Mouse (Mus musculus): ENCODE results near the gene Arhgef12.
A peak's percentile ranks its signal among the peaks of the same experiment; 100 is the strongest.
"Not testable (repeated sequence)": the region's sequence is repeated elsewhere in the genome, so short reads cannot be mapped to it uniquely, and the experiment has no call there.

Gene Arhgef12

DNA sequence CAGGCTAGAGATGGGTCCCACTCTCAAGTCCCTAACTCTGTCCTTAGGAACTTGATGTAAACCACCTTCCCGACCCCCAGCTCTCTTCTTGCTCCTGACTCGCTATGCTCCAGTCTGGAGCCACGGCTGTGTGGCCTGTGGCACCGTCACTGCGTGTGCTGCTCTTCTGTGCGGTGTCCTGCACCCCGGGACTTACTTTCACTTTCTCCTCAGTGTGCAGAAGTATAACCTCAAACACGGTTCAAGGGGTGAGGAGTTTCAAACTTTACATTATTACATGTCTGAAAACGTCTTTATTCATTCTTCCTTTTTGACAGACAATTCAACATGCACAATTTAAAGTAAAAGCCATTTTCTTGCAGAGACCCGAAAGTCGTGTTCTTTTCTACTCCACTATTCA, 111.7 kb downstream of the Arhgef12 start:
- DNase-seq: no peak

DNA sequence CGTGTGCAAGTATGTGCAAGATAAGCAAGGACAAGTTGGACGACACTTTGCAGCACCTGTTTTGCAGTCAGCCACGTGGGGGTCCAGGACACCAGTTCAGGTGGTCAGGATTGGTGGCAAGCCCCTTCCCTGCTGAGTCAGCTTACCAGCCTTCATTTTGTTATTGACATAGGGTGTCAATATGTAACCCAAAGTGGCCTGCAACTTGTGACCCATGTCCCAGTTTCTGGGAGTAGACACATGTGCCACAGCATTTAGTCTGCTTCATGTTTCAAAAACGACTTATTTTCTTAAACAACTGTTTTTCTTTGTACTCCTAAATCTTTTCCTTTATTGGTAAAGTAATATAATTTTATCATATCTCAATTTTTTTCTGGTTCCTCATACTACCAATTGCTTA, 112.3 kb downstream of the Arhgef12 start:
- no peak for DNase-seq

DNA sequence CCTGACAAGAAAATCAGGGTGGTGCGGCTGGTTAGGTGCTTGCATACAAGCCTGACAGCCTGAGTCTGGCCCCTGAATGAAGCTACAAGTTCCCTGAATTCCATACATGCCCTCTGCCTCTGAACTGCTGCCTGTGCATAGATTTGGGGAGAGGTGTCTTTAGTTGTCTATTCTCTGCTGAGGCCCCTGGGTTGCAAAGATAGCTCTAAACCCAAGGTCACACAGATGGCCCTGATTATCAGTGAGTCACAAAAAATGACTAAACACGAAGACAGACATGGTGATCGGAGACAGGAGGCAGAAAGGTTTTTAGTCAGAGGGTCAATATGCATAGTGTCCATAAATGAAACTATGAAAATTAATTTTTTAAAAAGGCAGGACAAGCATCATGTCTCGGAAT, 113.4 kb downstream of the Arhgef12 start:
- no peak for DNase-seq

DNA sequence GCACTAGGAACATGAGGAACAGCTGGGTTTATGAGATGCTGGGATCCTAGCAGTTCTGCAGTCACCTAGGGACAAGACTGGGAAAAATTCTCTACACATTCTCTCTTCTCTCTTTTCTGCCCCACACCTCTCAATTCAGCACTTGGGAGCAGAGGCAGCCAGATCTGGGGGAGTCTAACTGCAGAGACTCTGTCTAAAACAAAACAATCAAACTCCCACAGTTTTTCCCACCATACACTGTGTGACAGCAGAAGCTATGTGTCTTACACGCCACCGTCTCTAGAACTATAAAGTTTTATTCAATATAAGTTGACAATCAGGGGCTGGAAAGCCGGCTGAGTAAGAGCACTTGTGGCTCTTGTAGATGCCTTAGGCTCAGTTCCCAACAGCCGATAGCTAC, 119.1 kb downstream of the Arhgef12 start:
- no peak for DNase-seq

DNA sequence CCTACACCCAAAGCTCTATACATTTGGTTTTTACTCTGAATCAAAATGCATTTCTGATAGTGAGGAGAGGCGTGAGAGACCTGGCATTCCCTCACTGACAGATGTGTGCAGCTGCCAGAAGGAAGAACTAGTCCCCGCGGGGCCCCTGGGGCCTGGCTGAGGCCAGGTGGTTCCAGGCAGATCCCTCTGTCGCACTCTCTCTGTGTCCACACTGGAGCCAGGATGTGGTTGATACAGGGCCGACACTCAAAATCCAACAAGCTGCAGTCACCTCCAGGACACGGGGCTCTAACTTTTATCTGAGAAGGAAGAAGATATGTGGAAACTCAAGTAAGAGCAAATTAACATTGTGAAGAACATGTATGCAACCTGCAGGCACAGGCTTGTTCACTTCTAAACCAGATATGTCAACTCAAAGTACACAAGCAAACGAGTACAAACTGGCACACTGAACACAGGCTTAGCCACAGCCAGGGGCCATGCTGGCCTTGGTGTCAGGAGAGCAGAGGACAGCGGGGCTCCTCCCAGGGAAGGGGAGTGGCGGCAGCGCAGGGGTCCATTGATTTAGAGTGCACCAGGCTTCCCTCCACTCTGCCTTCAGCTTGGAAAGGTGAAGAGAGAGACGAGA, 138.0 kb downstream of the Arhgef12 start:
- no peak for DNase-seq

DNA sequence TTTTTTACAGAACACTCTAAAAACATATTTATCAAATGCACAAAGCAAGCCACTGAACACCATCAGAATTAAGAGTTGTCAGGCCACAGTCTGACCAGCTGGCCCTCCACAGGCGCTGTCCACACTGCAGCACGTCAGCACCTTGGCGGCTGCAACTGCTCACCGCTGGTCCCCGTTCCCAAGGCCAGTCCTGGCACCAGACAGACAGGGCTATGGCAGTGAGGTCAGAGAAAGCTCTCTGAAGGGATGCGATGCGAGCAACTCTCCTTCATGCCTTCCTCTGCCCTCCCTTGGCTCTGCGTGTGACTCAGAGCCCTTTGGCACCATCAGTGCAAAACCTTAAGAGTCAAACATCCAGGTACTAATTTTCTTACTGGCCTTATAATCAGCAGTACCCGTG, 139.3 kb downstream of the Arhgef12 start:
- no peak for DNase-seq

DNA sequence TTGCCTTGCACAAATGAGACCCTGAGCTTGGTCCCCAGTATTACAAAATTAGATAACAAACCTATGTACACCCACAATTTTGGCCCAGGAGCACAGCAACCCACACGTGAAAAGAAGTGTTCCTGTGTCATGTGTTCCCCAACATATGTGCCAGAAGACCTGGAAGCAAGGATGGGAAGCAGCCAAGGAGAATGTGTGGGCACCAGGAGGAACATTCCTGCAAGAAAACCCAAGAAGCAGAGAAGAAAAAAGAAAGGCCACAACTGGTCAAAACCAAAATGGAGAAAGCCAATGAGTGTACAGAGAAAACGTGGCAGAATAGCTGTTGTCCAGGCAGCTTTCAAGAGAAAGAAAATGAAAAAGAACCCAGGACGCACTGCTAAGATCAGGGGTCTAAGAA, 142.2 kb downstream of the Arhgef12 start:
- DNase-seq: not testable (repeated sequence)

DNA sequence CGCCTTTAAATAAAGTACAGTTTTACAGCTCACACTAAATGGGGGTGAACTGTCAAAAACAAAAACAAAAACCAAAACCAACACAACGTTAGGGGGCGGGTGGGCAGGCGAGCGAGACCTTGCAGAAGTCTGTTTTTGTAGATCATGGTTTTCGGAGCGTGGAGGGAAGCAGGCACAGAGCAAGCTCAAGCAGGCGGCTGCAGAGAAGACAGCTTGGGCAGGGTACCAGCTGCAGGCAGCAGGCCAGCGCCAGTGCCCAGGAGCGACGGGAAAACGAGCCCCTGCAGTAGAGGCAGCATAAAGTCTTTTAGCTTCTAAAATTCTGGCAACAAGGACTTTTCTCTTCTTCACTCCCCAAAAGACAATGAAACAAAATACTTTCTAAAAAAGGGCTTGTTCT, 142.7 kb downstream of the Arhgef12 start:
- no peak for DNase-seq

DNA sequence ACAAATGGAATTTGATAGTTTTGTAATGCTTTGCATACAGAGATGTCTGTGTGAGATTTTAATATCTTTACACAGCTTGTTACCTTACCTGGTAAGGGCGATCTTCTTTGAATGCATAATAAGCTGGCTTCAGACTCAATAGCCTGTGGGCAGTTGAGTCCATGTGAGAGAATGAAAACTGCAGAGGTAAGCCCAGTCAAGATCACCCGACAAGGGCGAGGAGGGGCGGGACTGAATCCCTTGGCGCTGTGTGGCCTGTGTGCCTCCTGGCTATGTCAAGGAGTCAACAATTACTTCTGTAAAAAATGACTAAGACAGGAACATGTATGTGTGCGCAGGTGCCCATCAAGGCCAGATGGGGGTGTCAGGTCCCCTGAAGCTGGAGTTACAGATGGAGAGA, 144.5 kb downstream of the Arhgef12 start:
- no peak for DNase-seq

DNA sequence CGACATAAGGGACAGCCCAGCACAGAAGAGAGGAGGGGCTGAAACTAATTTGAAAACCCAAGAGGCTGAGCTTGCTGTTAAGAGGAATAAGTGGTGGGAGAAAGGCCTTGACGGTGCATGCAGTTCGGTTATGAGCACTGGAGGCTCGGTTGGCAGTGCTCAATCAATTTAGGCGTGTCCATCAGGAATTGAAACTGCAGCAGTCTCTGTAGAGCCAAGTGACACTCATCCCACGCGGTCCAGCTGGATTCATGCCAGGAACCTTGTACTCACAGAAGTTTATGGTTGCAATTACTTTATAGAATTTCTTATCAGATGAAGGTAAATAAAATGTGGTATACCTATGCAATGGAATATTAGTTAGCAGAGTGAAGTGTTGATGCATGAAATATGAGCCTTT, 148.6 kb downstream of the Arhgef12 start:
- DNase-seq: no peak

DNA sequence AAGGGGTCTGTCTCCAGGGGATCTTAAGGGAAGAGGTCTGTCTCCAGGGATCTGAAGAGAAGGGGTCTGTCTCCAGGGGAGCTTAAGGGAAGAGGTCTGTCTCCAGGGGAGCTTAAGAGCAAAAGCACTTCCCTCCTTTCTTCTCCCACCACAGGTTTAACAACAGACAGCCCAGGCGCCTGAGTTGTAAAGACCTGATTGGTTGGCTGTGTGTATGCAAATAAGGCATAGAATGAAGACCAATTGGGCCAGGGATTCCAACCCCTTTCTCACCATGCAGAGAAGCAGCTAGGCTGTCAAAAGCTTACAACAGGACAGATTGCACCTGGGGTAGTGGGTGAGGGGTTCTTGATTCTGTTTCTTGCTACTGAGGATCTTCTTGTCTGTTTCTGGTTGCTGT, 158.7 kb downstream of the Arhgef12 start:
- no peak for DNase-seq

DNA sequence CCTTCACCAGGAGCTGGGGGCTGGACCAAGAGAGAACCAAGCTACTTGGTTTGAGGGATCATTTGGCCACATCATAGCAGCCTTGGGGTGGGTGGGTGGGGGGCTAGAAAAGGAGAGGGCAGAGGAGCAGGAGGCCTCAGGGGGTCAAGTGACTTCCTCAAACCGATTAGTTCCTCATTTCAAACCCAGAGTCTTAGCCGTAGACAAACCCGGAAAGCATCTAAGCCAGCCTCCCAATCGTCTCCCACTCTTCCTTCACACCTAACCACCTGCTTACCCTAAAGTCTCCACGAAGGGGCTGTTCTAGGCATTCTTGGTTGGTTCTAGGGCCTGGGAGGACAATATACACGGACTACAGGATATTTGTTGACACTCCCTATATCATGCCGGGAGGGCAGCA, 161.9 kb downstream of the Arhgef12 start:
- no peak for DNase-seq

DNA sequence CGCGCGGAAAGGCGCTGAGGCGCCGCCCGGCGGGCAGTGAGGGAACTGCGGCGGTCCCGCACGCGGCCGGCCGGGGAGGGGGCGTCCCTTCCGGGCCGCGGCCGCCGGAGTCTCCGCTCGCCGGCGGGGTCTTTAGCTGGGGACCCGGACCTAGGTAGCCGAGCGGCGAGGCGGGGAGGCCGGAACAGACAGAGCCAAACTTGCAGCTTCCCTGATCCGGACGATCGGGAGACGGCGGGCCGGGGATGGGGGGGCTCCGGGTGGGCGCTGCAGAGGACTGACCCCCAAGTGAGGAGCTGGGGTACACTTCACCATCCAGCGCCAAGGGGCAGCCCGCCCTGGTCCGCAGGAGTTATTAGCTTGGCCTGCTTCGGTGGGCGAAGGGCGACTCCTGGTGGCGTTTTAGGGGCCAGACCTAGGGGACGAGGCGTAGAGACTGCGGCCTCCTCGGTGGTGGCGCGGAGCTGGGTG, 162.5 kb downstream of the Arhgef12 start:
- peak; percentile 59 to 64 for DNase-seq

DNA sequence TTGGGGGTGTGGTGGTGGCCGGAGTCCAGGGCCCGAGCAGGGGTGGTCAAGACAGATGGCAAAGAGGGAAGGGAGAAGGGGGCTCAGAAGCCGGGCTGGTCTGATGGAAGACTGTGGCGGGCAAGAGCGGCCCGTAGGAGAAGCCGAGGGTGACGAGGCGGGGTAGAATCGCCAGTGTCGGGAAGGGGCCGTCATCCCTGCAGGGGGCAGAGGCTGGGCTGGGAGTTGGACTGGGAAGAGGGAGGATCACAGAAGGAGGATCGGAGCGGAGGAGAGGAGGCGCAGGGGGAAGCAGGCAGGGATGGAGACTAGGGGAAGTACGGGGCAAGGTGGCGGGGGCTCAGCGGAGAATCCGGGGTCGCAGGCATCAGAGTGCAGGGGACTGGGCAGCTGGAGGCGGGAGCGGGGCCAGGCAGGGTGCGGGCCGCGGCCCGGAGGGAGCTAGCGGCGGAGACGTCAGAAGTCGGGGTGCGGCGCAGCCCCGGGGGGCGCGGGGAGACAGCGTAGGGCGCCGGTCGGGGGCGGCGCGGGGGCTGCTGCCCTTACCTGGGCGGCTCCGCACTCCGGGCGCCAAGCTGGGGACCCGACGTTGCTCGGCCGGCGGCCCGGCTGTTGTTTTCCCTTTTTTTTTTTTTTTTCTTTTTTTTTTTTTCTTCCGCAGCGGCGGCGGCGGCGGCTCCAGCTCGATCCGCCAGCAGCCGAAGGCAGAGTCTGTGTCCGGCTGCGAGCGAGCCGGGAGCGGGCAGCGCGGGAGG, 163.1 kb downstream of the Arhgef12 start, which contains the start of gene Grik4:
Gene Grik4, minus strand, starts transcription at position 713 of the 755 bp plus-strand sequence.
- DNase-seq: peak in 1 of 2 experiments; percentile 12

DNA sequence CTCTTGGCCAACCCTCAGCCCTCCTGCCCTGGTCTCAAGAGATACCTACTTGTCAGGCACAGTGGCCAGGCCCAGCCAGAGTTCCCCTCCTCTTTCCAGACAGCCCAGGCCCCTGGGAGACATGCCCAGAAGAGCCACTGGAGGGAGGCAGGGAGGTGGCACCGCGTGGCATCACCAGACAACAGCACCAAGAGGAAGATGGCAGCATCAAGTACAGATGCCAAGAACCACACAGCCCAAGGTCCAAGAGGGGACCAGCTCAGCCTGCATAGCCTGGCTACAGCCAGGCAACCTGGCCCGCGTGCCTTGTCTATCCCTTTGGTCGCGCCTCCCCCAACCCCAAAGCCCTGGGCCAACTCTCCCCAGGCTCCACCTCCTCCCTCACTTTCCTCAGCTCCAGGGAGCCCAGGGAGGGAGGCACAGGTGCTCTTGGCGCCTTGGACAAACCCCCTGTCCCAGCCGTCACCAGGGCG, 163.9 kb downstream of the Arhgef12 start:
- peak in 1 of 2 experiments; percentile 4 for DNase-seq

DNA sequence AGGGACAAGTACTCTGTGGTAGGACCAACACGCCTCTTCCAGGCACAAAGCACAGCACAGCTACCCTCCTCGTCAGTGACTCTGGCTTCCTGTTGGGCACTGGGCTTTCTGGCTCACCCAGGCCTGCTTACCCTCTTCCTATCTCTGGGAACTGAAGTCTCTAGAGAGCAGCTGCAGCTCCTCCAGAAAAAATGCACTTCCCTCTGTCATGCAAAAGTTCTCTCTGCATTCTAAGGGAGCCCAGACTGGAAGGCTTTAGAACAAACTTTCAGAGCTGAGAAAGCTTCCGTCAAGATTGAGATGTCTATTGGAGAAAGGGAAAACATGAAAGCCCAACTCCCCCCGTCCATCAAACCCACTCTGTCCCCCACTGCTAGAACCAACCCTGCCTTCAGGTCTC, 164.9 kb downstream of the Arhgef12 start:
- DNase-seq: no peak

DNA sequence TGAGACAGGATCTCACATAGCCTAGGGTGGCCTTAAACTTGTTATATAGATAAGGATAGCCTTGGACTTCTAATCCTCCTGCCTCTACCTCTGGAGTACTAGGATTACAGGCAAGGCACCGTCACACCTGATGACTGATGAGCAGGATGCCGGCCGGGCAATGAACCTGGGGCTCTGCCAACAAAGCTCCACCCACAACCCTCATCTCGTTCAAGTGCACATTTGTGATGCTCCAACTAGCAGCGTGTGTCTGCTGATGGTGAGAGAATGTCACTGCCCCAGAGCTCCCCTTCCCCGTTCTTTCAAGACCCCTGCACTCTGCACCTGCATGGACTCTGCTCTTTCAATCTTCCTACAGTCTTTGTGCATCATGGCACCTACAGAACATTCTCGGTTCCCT, 174.9 kb downstream of the Arhgef12 start:
- no peak for DNase-seq

DNA sequence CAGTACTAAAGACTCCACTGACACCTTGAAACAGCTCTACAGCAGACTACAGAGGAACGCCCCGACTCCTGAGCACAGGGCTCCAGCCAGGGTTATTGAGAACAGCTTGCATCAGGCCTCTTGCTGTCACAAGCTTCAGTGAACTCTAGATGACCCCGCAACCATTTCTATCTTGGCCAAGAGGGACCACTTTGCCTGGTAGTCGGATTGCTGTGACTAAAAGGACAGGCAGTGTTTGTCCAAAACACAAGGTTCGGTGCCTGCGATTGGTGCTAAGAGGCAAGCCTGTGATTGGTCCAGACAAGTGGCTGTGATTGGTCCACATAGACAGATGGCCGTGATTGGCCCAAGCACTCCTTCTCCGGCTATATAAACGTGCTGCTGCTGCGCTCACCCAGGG, 179.5 kb downstream of the Arhgef12 start:
- DNase-seq: no peak

DNA sequence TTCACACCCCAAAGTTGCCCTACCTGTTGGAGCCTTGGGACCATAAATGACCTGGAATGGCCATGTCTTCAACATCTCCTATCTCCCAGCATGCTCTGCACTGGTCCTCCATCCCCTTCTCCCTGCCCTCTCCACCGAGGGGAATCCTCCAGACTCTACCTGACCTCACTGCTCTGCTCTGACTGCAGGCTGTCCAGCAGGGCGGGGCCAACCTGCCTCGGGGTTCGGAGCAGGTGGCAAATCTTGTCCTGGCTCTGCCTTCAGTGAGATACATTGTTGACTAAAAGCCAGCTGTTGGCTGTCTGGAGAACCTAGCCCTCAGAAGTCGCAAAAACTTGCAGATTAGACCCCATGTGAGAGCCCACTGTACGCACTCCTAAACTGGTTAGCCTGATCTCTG, 180.5 kb downstream of the Arhgef12 start:
- DNase-seq: no peak

DNA sequence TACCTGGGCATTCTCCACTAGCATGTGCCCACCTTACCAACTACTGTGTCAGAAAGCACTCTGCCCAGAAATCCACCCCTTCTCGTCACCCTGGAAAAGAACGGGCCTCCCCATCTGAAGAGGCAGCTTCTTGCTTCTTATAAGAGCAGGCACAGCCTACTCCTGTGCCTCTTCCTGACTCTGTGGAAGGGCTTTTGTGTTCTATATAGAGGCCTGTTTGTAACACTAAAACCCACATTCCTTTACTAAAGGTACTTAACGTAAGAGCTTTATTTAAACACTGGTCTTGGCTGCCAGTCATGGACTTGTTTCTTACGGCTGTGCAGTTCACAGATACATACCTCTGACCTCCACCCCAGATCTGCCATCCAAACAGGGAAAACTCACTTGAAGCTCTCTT, 185.2 kb downstream of the Arhgef12 start:
- no peak for DNase-seq

DNA sequence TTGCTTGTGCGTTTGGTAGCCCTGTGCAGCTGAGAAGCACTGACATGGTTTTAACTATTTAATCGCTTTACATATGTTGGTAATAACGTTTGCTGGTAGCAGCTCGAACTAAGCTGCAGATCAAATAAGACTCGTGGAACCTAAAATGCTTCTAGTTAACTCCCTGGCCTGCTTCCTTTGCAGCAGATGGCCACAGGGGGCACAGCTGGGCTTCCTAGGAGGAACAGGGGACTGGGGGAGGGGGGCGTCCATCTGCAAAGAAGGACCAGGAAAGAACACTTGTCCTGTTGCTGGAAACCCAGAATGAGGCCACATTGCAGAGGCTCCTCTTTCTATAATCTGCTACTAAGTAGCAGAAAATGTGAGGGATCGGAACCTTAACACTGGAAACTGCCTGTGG, 186.8 kb downstream of the Arhgef12 start:
- DNase-seq: no peak

DNA sequence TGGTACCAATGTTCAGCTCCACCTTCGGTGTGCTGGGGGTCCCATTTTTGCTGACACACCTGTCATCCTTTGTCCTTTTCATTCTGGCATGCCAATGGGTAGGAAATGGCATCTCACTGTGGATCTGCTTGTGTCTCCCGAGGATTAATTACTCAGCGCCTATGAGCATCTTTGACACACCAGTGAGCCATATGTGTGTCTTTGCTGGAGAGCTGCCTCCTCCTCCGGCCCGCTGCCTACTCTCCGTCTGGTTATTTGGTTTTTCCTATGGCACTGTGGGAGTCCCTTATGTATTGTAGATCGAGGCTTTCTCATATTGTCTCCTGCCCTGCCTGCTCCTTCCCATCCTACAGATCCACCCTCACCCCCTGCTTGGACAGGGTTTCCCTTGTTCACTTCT, 189.1 kb downstream of the Arhgef12 start:
- no peak for DNase-seq

Measured in thymus, postnatal 36 days (tissue).